Mouse (Mus musculus) liver, embryonic 15.5 days (tissue): ENCODE measurements around the gene Gga3. TPM values are rescaled to one million over a fixed set of nuclear protein-coding genes. Genes with fewer than 3 reads are reported as not detected.
"Not testable (repeated sequence)": the region's sequence is repeated elsewhere in the genome, so short reads cannot be mapped to it uniquely, and the experiment has no call there.

Experiments
- ATAC-seq: fragments of 200-750 bp; cut with Nextera tagmentation; 2 replicates; pipeline ENCODE4 v1.8.0; 2017; ENCODE audit warnings: moderate number of reproducible peaks, mild to moderate bottlenecking, moderate library complexity; ENCODE audit not compliant: insufficient read depth
- H3K27ac ChIP-seq: fragments of 300-500 bp; sonication (generic); replicated peaks from 2 replicates; pipeline ENCODE4 v1.5.1; 2015; ENCODE audit warnings: mild to moderate bottlenecking, inconsistent platforms
- H3K27me3 ChIP-seq: fragments of 300-500 bp; sonication (generic); 2 replicates; pipeline ENCODE4 v1.6.1; 2015; ENCODE audit warnings: mild to moderate bottlenecking, inconsistent platforms
- H3K36me3 ChIP-seq: fragments of 300-500 bp; sonication (generic); replicated peaks from 2 replicates; pipeline ENCODE4 v1.6.1; 2015; ENCODE audit warnings: moderate library complexity, mild to moderate bottlenecking, inconsistent platforms
- H3K4me1 ChIP-seq: fragments of 300-500 bp; sonication (generic); replicated peaks from 2 replicates; pipeline ENCODE4 v1.6.1; 2015; ENCODE audit warnings: inconsistent platforms
- H3K4me2 ChIP-seq: fragments of 300-500 bp; sonication (generic); 2 replicates; pipeline ENCODE4 v1.6.1; 2015; ENCODE audit warnings: moderate library complexity, mild to moderate bottlenecking, inconsistent platforms
- H3K4me3 ChIP-seq: fragments of 300-500 bp; sonication (generic); replicated peaks from 2 replicates; pipeline ENCODE4 v1.5.1; 2015; ENCODE audit warnings: mild to moderate bottlenecking, inconsistent platforms
- H3K9ac ChIP-seq: fragments of 300-500 bp; sonication (generic); 2 replicates; pipeline ENCODE4 v1.6.1; 2015; ENCODE audit warnings: moderate library complexity, mild to moderate bottlenecking, inconsistent platforms
- H3K9me3 ChIP-seq: fragments of 300-500 bp; sonication (generic); replicated peaks from 2 replicates; pipeline ENCODE4 v1.6.1; 2016; ENCODE audit warnings: inconsistent platforms
- WGBS: fragments of 180-500 bp; shearing (Covaris S2); methylation state at CpG from one replicate; pipeline ENCODE4 v1.1.7; 2015; ENCODE audit warnings: mixed read lengths; ENCODE audit not compliant: insufficient replicate concordance; 5-methylcytosine and 5-hydroxymethylcytosine counted together
- polyA plus RNA-seq: library from polyadenylated mRNA; unstranded; fragments of >200 nt; fragmentation: Nextera tagmentation; extraction: Ambion mirVana; gene quantifications from 2 replicates; pipeline ENCODE4 v1.2.1, GENCODE M21; 2015

Gga3 gene
- polyA plus RNA-seq, result 7.7 and 8.2 TPM in 2 replicates

GRCm38 (mm10) chr11:115603476-115604303 is at the start of gene Gga3, which contains the start of gene Mrps7:
TSS of gene Gga3 (minus strand) at chr11:115604051.
TSS of gene Mrps7 (plus strand) at chr11:115603925.
- peak within 1 kb of the TSS; percentile 95 for H3K9ac ChIP-seq
- ATAC-seq, result peak; percentile 95
- no peaks in the 10 kb centered on the region for H3K9me3 ChIP-seq
- H3K4me3 ChIP-seq, result peak within 1 kb of the TSS; percentile 98
- peak within 1 kb of the TSS; percentile 85 for H3K4me2 ChIP-seq
- H3K27me3 ChIP-seq, result no peaks in the 10 kb centered on the region
- peaks cover 53% of the 10 kb centered on the region for H3K36me3 ChIP-seq
- H3K4me1 ChIP-seq, result peaks cover 61% of the 10 kb centered on the region
- H3K27ac ChIP-seq, result peak within 1 kb of the TSS; percentile 91
- under 1% methylated on average over 91 of the region's 93 CpGs for WGBS

- Histone ChIP-seq H3K4me2 (no peak overlapping the region), H3K4me3 (no peak overlapping the region), H3K27ac (no peak overlapping the region), H3K9ac (no peak overlapping the region), H3K36me3 (peaks cover 62% of the 10 kb centered on the region), H3K27me3 (no peaks in the 10 kb centered on the region), H3K9me3 (no peaks in the 10 kb centered on the region), H3K4me1 (no peaks in the 10 kb centered on the region; the same call in 1 of the 2 replicates)
- ATAC-seq, result no peak
- WGBS, result 69% methylated on average over 3 of the region's 3 CpGs
Observed at GRCm38 (mm10) chr11:115653194-115653593, 49.3 kb upstream of the Gga3 start.

DNA sequence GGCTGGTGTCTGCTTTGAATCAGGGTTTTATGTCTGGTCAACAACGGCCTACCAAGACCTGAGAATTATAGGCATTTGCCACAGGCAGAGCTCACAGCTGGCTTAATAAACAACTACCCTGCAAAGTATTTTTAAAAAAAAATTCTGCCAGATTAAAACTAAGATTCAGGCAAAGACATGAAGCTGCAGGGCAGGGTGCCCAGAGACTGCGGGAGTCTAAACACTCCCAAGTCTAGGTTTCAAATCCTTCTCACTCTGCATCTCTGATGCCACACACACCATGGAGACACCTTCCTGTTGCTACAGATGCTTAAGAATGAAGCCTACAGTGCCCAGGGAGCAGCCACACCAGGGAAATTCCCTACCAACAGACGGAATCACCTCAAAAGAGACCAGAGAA is 47.8 kb upstream of the Gga3 start:
- 78% methylated on average over 3 of the region's 3 CpGs for WGBS
- Histone ChIP-seq H3K4me3 (no peak overlapping the region), H3K9me3 (no peaks in the 10 kb centered on the region), H3K4me2 (no peak overlapping the region), H3K9ac (no peak overlapping the region), H3K27ac (no peak overlapping the region), H3K36me3 (peaks cover 76% of the 10 kb centered on the region), H3K4me1 (no peaks in the 10 kb centered on the region), H3K27me3 (no peaks in the 10 kb centered on the region)
- ATAC-seq, result no peak

DNA sequence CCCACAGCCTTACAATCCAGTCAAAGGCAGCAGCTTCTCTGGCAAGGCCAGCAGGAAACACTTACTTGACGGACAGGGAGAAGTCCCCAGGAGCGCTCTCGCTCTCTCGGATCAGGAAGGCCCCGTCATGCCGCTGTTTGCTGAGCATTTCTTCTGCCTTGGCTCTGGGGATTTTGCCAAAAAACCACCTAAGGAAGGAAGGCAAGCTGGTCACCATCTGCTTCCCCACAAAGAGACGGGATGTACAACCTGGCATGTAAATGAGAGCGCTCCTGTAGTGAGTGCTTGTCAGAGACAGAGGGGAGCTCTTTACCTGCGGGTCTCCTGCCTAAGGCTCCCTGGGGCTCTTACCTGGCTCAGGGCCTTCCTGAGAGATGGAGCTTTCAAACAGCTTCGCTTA is 45.9 kb upstream of the Gga3 start:
- no peaks in the 10 kb centered on the region for H3K9me3 ChIP-seq
- peaks cover 84% of the 10 kb centered on the region for H3K36me3 ChIP-seq
- no peak overlapping the region for H3K4me3 ChIP-seq
- ATAC-seq, result no peak
- H3K27ac ChIP-seq, result no peak overlapping the region
- H3K27me3 ChIP-seq, result no peaks in the 10 kb centered on the region
- 75% methylated on average over 10 of the region's 10 CpGs for WGBS
- no peaks in the 10 kb centered on the region for H3K4me1 ChIP-seq
- no peak overlapping the region for H3K9ac ChIP-seq
- no peak overlapping the region for H3K4me2 ChIP-seq

- 53% methylated on average over 6 of the region's 6 CpGs for WGBS
- Histone ChIP-seq H3K27me3 (no peaks in the 10 kb centered on the region), H3K27ac (no peak overlapping the region), H3K9me3 (no peaks in the 10 kb centered on the region), H3K36me3 (peaks cover 78% of the 10 kb centered on the region), H3K9ac (no peak overlapping the region), H3K4me1 (no peaks in the 10 kb centered on the region), H3K4me3 (no peak overlapping the region), H3K4me2 (no peak overlapping the region)
- no peak for ATAC-seq
Observed at GRCm38 (mm10) chr11:115647459-115647858, 43.6 kb upstream of the Gga3 start.

- Histone ChIP-seq H3K36me3 (peaks cover 72% of the 10 kb centered on the region), H3K4me3 (no peak overlapping the region), H3K9me3 (no peaks in the 10 kb centered on the region), H3K27ac (no peak overlapping the region), H3K9ac (no peak overlapping the region), H3K4me2 (no peak overlapping the region), H3K4me1 (peaks cover 9% of the 10 kb centered on the region; the same call in 1 of the 2 replicates), H3K27me3 (no peaks in the 10 kb centered on the region)
- 84% methylated on average over 9 of the region's 9 CpGs for WGBS
- ATAC-seq, result no peak
Observed at GRCm38 (mm10) chr11:115646439-115646838, 42.6 kb upstream of the Gga3 start.

DNA sequence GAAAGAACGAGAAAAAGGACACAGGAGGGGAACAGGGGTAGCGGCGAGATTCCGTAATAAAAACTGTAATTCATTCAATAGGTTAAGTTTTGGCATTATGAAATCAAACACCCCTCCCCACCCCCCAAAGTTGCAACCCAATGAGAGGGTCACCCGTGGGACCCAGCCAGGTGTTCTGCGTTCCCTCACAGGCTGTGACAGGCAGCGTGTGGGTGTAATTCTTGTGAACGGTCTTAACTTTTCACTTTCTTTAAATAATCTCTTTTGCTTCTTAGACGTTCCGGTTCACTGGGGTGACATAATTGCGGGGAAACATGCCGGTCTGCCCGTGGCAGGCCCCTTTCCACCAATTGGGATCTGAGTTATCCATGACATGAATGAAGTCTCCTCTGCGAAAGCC is 41.6 kb upstream of the Gga3 start:
- H3K27me3 ChIP-seq, H3K4me2 ChIP-seq, H3K9ac ChIP-seq, H3K9me3 ChIP-seq, H3K4me3 ChIP-seq, H3K27ac ChIP-seq, ATAC-seq: not testable (repeated sequence)
- Histone ChIP-seq H3K36me3 (peaks cover 63% of the 10 kb centered on the region), H3K4me1 (peaks cover 16% of the 10 kb centered on the region)
- WGBS, result 87% methylated on average over 14 of the region's 14 CpGs

DNA sequence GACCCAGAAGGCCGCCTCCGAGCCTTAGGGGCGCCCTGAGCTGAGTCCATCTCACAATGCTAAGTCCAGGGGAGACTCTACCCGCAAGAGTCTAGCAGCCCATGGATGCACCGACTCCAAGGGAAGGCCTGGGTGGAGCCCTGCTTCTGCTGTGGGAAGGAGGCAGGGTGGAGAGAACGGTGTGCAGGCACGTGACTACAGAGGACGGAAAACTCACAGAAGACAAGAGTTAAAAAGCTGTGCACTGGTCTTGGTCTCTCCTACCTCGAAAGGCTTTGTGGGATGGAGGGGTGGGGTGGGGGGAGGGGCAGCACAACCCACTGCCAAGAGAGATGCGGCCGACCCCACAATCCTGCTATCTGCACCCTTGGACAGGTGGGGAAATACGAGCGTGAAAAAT is 40.5 kb upstream of the Gga3 start:
- Histone ChIP-seq H3K4me3 (no peak overlapping the region), H3K9ac (no peak overlapping the region), H3K4me2 (no peak overlapping the region), H3K4me1 (peaks cover 16% of the 10 kb centered on the region), H3K9me3 (no peaks in the 10 kb centered on the region), H3K36me3 (peaks cover 52% of the 10 kb centered on the region), H3K27me3 (no peaks in the 10 kb centered on the region), H3K27ac (no peak overlapping the region)
- ATAC-seq, result no peak
- WGBS, result 74% methylated on average over 13 of the region's 13 CpGs

DNA sequence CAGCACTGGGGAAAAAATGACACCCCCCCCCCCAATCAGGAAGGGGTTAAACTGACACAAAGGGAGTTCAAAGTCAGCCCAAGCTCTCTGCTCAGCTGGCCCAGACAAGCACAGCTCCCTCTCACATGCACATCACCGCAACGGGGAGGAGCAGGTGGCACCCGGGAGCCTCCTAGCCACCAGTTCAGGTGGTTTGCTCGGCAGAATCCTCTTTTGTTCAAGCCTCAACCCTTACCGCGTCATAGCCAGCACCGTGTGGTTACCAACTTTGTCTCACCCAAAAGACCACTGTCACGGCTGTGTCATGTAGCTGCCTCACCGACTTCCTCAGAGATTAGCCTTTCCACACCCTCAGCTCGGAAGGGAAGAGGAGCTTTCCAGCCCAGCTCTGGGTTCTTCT is 39.4 kb upstream of the Gga3 start:
- Histone ChIP-seq H3K4me1 (peaks cover 16% of the 10 kb centered on the region), H3K27ac (no peak overlapping the region), H3K4me3 (no peak overlapping the region), H3K9ac (no peak overlapping the region), H3K36me3 (peaks cover 42% of the 10 kb centered on the region), H3K9me3 (no peaks in the 10 kb centered on the region), H3K4me2 (no peak overlapping the region), H3K27me3 (no peaks in the 10 kb centered on the region)
- ATAC-seq, result no peak
- 45% methylated on average over 10 of the region's 10 CpGs for WGBS

DNA sequence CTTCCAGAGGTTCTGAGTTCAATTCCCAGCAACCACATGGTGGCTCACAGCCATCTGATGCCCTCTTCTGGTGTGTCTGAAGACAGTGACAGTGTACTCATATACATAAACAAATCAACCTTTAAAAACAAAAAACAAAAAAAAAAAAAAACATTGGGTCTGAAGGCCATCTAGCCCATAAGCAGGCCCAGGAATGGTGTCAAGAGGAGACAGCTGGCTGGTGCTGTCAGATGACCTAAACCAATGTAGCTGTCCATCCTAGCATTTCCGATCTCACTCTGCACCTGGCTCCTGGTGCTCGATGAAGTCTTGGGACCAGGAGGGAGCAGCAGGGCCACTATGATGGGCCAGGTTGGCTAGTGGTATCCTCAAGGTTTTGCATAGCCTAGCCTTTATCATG is 38.9 kb upstream of the Gga3 start:
- Histone ChIP-seq H3K27me3 (no peaks in the 10 kb centered on the region), H3K4me3 (no peak overlapping the region), H3K9ac (no peak overlapping the region), H3K27ac (no peak overlapping the region), H3K4me1 (peaks cover 16% of the 10 kb centered on the region), H3K36me3 (peaks cover 36% of the 10 kb centered on the region), H3K9me3 (no peaks in the 10 kb centered on the region), H3K4me2 (no peak overlapping the region)
- 91% methylated on average over 2 of the region's 2 CpGs for WGBS
- no peak for ATAC-seq

DNA sequence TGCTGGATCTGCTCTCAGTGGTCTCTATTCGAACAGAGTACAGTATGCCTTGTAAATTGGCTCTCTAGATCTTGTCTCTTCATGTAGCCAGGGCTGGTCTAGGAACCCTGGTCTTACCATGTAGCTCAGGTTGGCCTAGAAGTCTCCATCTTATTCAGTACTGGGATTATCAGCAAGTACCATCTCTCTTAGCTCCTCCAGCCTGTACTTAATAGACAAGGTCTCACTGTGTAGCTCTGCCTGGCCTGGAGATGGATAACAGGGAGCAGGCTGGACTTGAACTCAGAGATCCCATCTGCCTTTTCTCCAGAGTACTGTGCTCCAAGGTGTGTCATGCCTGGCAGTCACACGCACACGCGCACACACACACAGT is 37.8 kb upstream of the Gga3 start:
- 84% methylated on average over 4 of the region's 4 CpGs for WGBS
- peaks cover 16% of the 10 kb centered on the region for H3K4me1 ChIP-seq
- H3K4me3 ChIP-seq, result no peak overlapping the region
- ATAC-seq, result no peak
- no peak overlapping the region for H3K9ac ChIP-seq
- H3K4me2 ChIP-seq, result no peak overlapping the region
- H3K9me3 ChIP-seq, result no peaks in the 10 kb centered on the region
- no peaks in the 10 kb centered on the region for H3K27me3 ChIP-seq
- no peak overlapping the region for H3K27ac ChIP-seq
- peaks cover 27% of the 10 kb centered on the region for H3K36me3 ChIP-seq
